Comparison of ENCODE assay signal across 24 mouse cellular contexts in the genomic region with DNA sequence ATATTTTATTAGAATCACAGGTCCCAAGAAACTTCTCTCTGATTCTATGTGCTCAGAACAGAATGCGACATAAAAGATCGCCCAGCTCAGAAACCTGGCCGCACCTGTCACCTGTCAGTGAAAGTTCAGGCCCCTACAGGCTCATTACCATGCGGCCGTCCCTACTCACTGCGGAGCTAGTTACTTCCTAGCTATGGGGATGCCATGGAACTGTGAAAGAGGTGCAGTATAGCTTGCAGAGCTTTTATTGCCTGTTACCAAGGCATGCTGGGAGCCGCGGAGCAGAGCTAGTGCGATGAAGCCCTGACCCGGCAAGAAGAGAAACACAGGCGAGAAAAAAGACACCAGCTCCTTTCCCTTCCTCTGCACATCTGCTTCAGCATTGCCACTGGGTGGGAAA. TPM values are rescaled to one million over a fixed set of nuclear protein-coding genes. Genes with fewer than 3 reads are reported as not detected.
DNase-seq lines count a peak whose midpoint lies in the region; ATAC-seq and TF ChIP-seq lines count a peak whose summit lies in the region.
"Had no signal": no experiment of that assay in that cellular context is flagged by ENCODE, and none has a peak within 500 bp of the region (broad histone marks: within the 10 kb centered on the region; RNA-seq: fewer than 3 reads in every experiment).

No protein-coding gene starts in this region.

- no peak for TF ChIP-seq CTCF in forebrain, postnatal 0 days (IDR thresholded peaks at IDR 0.05; ENCODE audit: low read depth)

- TF ChIP-seq POLR2A in limb, embryonic 14.5 days (IDR thresholded peaks at IDR 0.05; ENCODE audit: borderline replicate concordance, extremely low read depth, insufficient read depth, insufficient read length) = no peak

- peaks cover 13% of the 10 kb centered on the region; the same call in 1 of the 2 replicates for H3K27me3 ChIP-seq in forebrain, embryonic 12.5 days
- H3K27me3 ChIP-seq in forebrain, postnatal 0 days (ENCODE audit: insufficient read depth, low read length) = no peaks in the 10 kb centered on the region
- peaks cover 6% of the 10 kb centered on the region for H3K27me3 ChIP-seq in kidney, embryonic 15.5 days
- H3K27me3 ChIP-seq in intestine, embryonic 14.5 days (replicated peaks; ENCODE audit: control insufficient read depth, insufficient read depth, low read length) = no peaks in the 10 kb centered on the region
- no peaks in the 10 kb centered on the region for H3K27me3 ChIP-seq in limb, embryonic 14.5 days (ENCODE audit: control insufficient read depth, insufficient read depth, low read length)
- H3K27me3 ChIP-seq: stomach, embryonic 15.5 days had no signal

- no peak overlapping the region for H3K27ac ChIP-seq in forebrain, embryonic 12.5 days
- H3K27ac ChIP-seq in forebrain, postnatal 0 days (ENCODE audit: low read depth, low read length) = no peak overlapping the region
- peak overlapping the region; percentile 11; the same call in 1 of the 2 replicates for H3K27ac ChIP-seq in kidney, embryonic 15.5 days
- no peak overlapping the region for H3K27ac ChIP-seq in intestine, embryonic 14.5 days (ENCODE audit: low read depth)
- H3K27ac ChIP-seq in limb, embryonic 14.5 days (replicated peaks; ENCODE audit: low read depth, low read length) = no peak overlapping the region
- H3K27ac ChIP-seq: liver, embryonic 15.5 days; stomach, embryonic 15.5 days had no signal

- H3K4me1 ChIP-seq in forebrain, embryonic 12.5 days = no peaks in the 10 kb centered on the region
- H3K4me1 ChIP-seq in forebrain, postnatal 0 days (ENCODE audit: insufficient read depth) = no peaks in the 10 kb centered on the region
- H3K4me1 ChIP-seq in kidney, embryonic 15.5 days = peaks cover 27% of the 10 kb centered on the region
- H3K4me1 ChIP-seq in intestine, embryonic 14.5 days (replicated peaks; ENCODE audit: control insufficient read depth, insufficient read depth, low read length) = no peaks in the 10 kb centered on the region
- peaks cover 18% of the 10 kb centered on the region for H3K4me1 ChIP-seq in limb, embryonic 14.5 days (ENCODE audit: control insufficient read depth, insufficient read depth, low read length)
- H3K4me1 ChIP-seq: stomach, embryonic 15.5 days had no signal

- no peaks in the 10 kb centered on the region for H3K9me3 ChIP-seq in forebrain, embryonic 12.5 days
- no peaks in the 10 kb centered on the region for H3K9me3 ChIP-seq in forebrain, postnatal 0 days (ENCODE audit: low read length)
- no peaks in the 10 kb centered on the region for H3K9me3 ChIP-seq in kidney, embryonic 15.5 days (replicated peaks)
- H3K9me3 ChIP-seq in intestine, embryonic 14.5 days (ENCODE audit: control insufficient read depth, low read length) = no peaks in the 10 kb centered on the region
- H3K9me3 ChIP-seq in limb, embryonic 14.5 days (ENCODE audit: control insufficient read depth, low read length) = no peaks in the 10 kb centered on the region
- H3K9me3 ChIP-seq: liver, embryonic 15.5 days; megakaryocyte, embryonic 14.5 days; stomach, embryonic 15.5 days had no signal

- peak overlapping the region; percentile 27 for H3K4me2 ChIP-seq in forebrain, embryonic 12.5 days
- H3K4me2 ChIP-seq in forebrain, postnatal 0 days (ENCODE audit: low read depth) = no peak overlapping the region
- H3K4me2 ChIP-seq in kidney, embryonic 15.5 days = peak overlapping the region; percentile 40
- 0 out of 2 replicates have a peak overlapping the region, but pooled peaks have one; percentile 10 for H3K4me2 ChIP-seq in intestine, embryonic 14.5 days (ENCODE audit: low read length)
- H3K4me2 ChIP-seq in limb, embryonic 14.5 days (replicated peaks; ENCODE audit: low read depth, low read length, severe bottlenecking) = peak overlapping the region; percentile 29
- H3K4me2 ChIP-seq: heart, embryonic 11.5 days; liver, embryonic 15.5 days; stomach, embryonic 15.5 days had no signal

- no peak overlapping the region for H3K4me3 ChIP-seq in forebrain, embryonic 12.5 days (replicated peaks)
- no peak overlapping the region for H3K4me3 ChIP-seq in forebrain, postnatal 0 days (ENCODE audit: low read depth, low read length)
- 0 out of 2 replicates have a peak overlapping the region, but pooled peaks have one; percentile 4 for H3K4me3 ChIP-seq in kidney, embryonic 15.5 days (replicated peaks)
- H3K4me3 ChIP-seq in intestine, embryonic 14.5 days (ENCODE audit: low read depth, low read length) = no peak overlapping the region
- no peak overlapping the region for H3K4me3 ChIP-seq in limb, embryonic 14.5 days (replicated peaks; ENCODE audit: low read length)
- H3K4me3 ChIP-seq: liver, embryonic 15.5 days; megakaryocyte, embryonic 14.5 days; stomach, embryonic 15.5 days had no signal

- no peaks in the 10 kb centered on the region for H3K36me3 ChIP-seq in forebrain, embryonic 12.5 days (replicated peaks)
- H3K36me3 ChIP-seq in forebrain, postnatal 0 days (ENCODE audit: insufficient read depth) = no peaks in the 10 kb centered on the region
- no peaks in the 10 kb centered on the region for H3K36me3 ChIP-seq in kidney, embryonic 15.5 days
- H3K36me3 ChIP-seq in intestine, embryonic 14.5 days (ENCODE audit: control insufficient read depth, insufficient read depth, low read length) = no peaks in the 10 kb centered on the region
- no peaks in the 10 kb centered on the region for H3K36me3 ChIP-seq in limb, embryonic 14.5 days (ENCODE audit: control insufficient read depth, insufficient read depth, low read length)
- H3K36me3 ChIP-seq: liver, embryonic 15.5 days; stomach, embryonic 15.5 days had no signal

- DNase-seq in forebrain, postnatal 0 days = no peak
- DNase-seq in kidney, adult 9 months = no peak
- DNase-seq in intestine, embryonic 14.5 days (ENCODE audit: low spot score) = no peak
- DNase-seq in limb, embryonic 14.5 days (ENCODE audit: low spot score) = no peak
- no peak for DNase-seq in thymus, postnatal 10 days (ENCODE audit: low spot score in 2 of 2)
- DNase-seq: adrenal gland, postnatal 25 days; cerebellum, adult 18-20 months; cerebellum, postnatal 36 days; gastrocnemius, postnatal 36 days; heart, postnatal 36 days; kidney, adult 11 months; left cerebral cortex, postnatal 4 days; lung, postnatal 10 days; spleen, adult 18-20 months; thymus, postnatal 14 days had no signal

- no peak for ATAC-seq in forebrain, embryonic 12.5 days (ENCODE audit: low FRiP score)
- ATAC-seq in forebrain, postnatal 0 days = no peak
- ATAC-seq in kidney, embryonic 15.5 days (replicated peaks; ENCODE audit: low FRiP score) = no peak
- no peak for ATAC-seq in intestine, embryonic 14.5 days (replicated peaks; ENCODE audit: low FRiP score, low TSS enrichment, low read depth)
- no peak for ATAC-seq in limb, embryonic 14.5 days (ENCODE audit: low FRiP score, low read depth)
- no peak for ATAC-seq in megakaryocyte-erythroid progenitor cell, adult 5-6 weeks (replicated peaks; ENCODE audit: low FRiP score, low TSS enrichment, poor library complexity, severe bottlenecking)
- ATAC-seq: Patski had no signal

- WGBS in forebrain, embryonic 12.5 days = 25% methylated on average over 11 of the region's 11 CpGs
- WGBS in forebrain, postnatal 0 days = 28% methylated on average over 11 of the region's 11 CpGs
- 11% methylated on average over 11 of the region's 11 CpGs for WGBS in kidney, embryonic 15.5 days
- 10% methylated on average over 11 of the region's 11 CpGs for WGBS in intestine, embryonic 14.5 days
- WGBS in limb, embryonic 14.5 days = 9% methylated on average over 11 of the region's 11 CpGs

- no peak overlapping the region for H3K9ac ChIP-seq in forebrain, embryonic 12.5 days
- H3K9ac ChIP-seq in forebrain, postnatal 0 days = no peak overlapping the region
- H3K9ac ChIP-seq in kidney, embryonic 15.5 days = no peak overlapping the region
- no peak overlapping the region for H3K9ac ChIP-seq in intestine, embryonic 14.5 days (ENCODE audit: low read length)
- H3K9ac ChIP-seq in limb, embryonic 14.5 days (ENCODE audit: low read depth, low read length, severe bottlenecking) = no peak overlapping the region
- H3K9ac ChIP-seq: liver, embryonic 15.5 days; stomach, embryonic 15.5 days had no signal

RNA-seq across cellular contexts. Expression of gene Slc24a1, which starts 7.4 kb away (rescaled TPM):
- polyA plus RNA-seq in forebrain, embryonic 12.5 days (2016; fragmentation: Nextera tagmentation; extraction: Ambion mirVana) = 0.11 TPM in 1 of 2 replicates, not detected in the other
- 0.08 and 0.24 TPM in 2 replicates for total RNA-seq in forebrain, postnatal 0 days (2014; rRNA removed)
- polyA plus RNA-seq in forebrain, postnatal 0 days (2015; fragmentation: Nextera tagmentation; extraction: Ambion mirVana) = 0.15 and 0.34 TPM in 2 replicates
- polyA plus RNA-seq in kidney, embryonic 15.5 days (2015; fragmentation: Nextera tagmentation; extraction: Ambion mirVana) = 0.03 and 0.06 TPM in 2 replicates
- polyA plus RNA-seq in intestine, embryonic 14.5 days (2014; fragmentation: Nextera tagmentation; extraction: Ambion mirVana) = 0.03 and 0.08 TPM in 2 replicates
- 0.06 and 0.08 TPM in 2 replicates for polyA plus RNA-seq in limb, embryonic 14.5 days (2012; rRNA removed)
- polyA plus RNA-seq in limb, embryonic 14.5 days (2014; fragmentation: Nextera tagmentation; extraction: Ambion mirVana) = 0.03 TPM in 1 of 2 replicates, not detected in the other
- not detected in 2 replicates for total RNA-seq in megakaryocyte-erythroid progenitor cell, adult 5-6 weeks (2014; fragmentation: Nextera tagmentation)
- total RNA-seq in megakaryocyte-erythroid progenitor cell, adult 5-6 weeks (2017) = not detected in 2 replicates
- total RNA-seq: adrenal gland, postnatal 25 days had no signal
- polyA plus RNA-seq: large intestine, adult 2 months had no signal

RNA-seq across cellular contexts. Expression of gene Ints14, which starts 16.7 kb away (rescaled TPM):
- 60.9 and 62.8 TPM in 2 replicates for polyA plus RNA-seq in forebrain, embryonic 12.5 days (2016; fragmentation: Nextera tagmentation; extraction: Ambion mirVana)
- 33.9 and 37.5 TPM in 2 replicates for total RNA-seq in forebrain, postnatal 0 days (2014; rRNA removed)
- polyA plus RNA-seq in forebrain, postnatal 0 days (2015; fragmentation: Nextera tagmentation; extraction: Ambion mirVana) = 33.4 and 34.6 TPM in 2 replicates
- polyA plus RNA-seq in kidney, embryonic 15.5 days (2015; fragmentation: Nextera tagmentation; extraction: Ambion mirVana) = 57.7 and 59.7 TPM in 2 replicates
- 57.4 and 64.9 TPM in 2 replicates for polyA plus RNA-seq in intestine, embryonic 14.5 days (2014; fragmentation: Nextera tagmentation; extraction: Ambion mirVana)
- 37.0 and 38.1 TPM in 2 replicates for polyA plus RNA-seq in limb, embryonic 14.5 days (2012; rRNA removed)
- polyA plus RNA-seq in limb, embryonic 14.5 days (2014; fragmentation: Nextera tagmentation; extraction: Ambion mirVana) = 50.4 and 50.5 TPM in 2 replicates
- 31.8 and 39.6 TPM in 2 replicates for total RNA-seq in megakaryocyte-erythroid progenitor cell, adult 5-6 weeks (2014; fragmentation: Nextera tagmentation)
- total RNA-seq in megakaryocyte-erythroid progenitor cell, adult 5-6 weeks (2017) = 31.6 and 43.1 TPM in 2 replicates
